Mouse (Mus musculus) embryonic facial prominence, embryonic 15.5 days (tissue): ENCODE measurements around the gene Olfr9. TPM values are rescaled to one million over a fixed set of nuclear protein-coding genes. Genes with fewer than 3 reads are reported as not detected.
"Not testable (repeated sequence)": the region's sequence is repeated elsewhere in the genome, so short reads cannot be mapped to it uniquely, and the experiment has no call there.

Experiments used
- ATAC-seq: fragments of 200-750 bp; cut with Nextera tagmentation; 2 replicates; pipeline ENCODE4 v1.8.0; 2017; ENCODE audit warnings: low read depth, moderate TSS enrichment; ENCODE audit not compliant: insufficient number of reproducible peaks, low FRiP score, low TSS enrichment
- H3K27ac ChIP-seq: fragments of 300-500 bp; sonication (generic); replicated peaks from 2 replicates; pipeline ENCODE4 v1.5.1; 2015; ENCODE audit warnings: mild to moderate bottlenecking, inconsistent platforms
- H3K27me3 ChIP-seq: fragments of 300-500 bp; sonication (generic); 2 replicates; pipeline ENCODE4 v1.6.1; 2015; ENCODE audit warnings: inconsistent platforms
- H3K36me3 ChIP-seq: fragments of 300-500 bp; sonication (generic); 2 replicates; pipeline ENCODE4 v1.6.1; 2015; ENCODE audit warnings: mild to moderate bottlenecking, inconsistent platforms
- H3K4me1 ChIP-seq: fragments of 300-500 bp; sonication (generic); 2 replicates; pipeline ENCODE4 v1.6.1; 2015; ENCODE audit warnings: inconsistent platforms
- H3K4me2 ChIP-seq: fragments of 300-500 bp; sonication (generic); replicated peaks from 2 replicates; pipeline ENCODE4 v1.6.1; 2015; ENCODE audit warnings: mild to moderate bottlenecking, inconsistent platforms
- H3K4me3 ChIP-seq: fragments of 300-500 bp; sonication (generic); replicated peaks from 2 replicates; pipeline ENCODE4 v1.5.1; 2015; ENCODE audit warnings: mild to moderate bottlenecking, inconsistent platforms
- H3K9ac ChIP-seq: fragments of 300-500 bp; sonication (generic); 2 replicates; pipeline ENCODE4 v1.6.1; 2015; ENCODE audit warnings: inconsistent platforms
- H3K9me3 ChIP-seq: fragments of 300-500 bp; sonication (generic); replicated peaks from 2 replicates; pipeline ENCODE4 v1.6.1; 2016; ENCODE audit warnings: inconsistent platforms
- WGBS: fragments of 180-500 bp; shearing (Covaris S2); methylation state at CpG from one replicate; pipeline ENCODE4 v1.1.7; 2015; 5-methylcytosine and 5-hydroxymethylcytosine counted together
- polyA plus RNA-seq: library from polyadenylated mRNA; unstranded; fragments of >200 nt; fragmentation: Nextera tagmentation; extraction: Ambion mirVana; gene quantifications from 2 replicates; pipeline ENCODE4 v1.2.1, GENCODE M21; 2015

Gene Olfr9
- polyA plus RNA-seq, 1 experiment from 2014 or later = not detected

- H3K27me3 ChIP-seq = no peaks in the 10 kb centered on the region
- H3K9ac ChIP-seq = no peak overlapping the region
- no peak overlapping the region for H3K4me2 ChIP-seq
- no peak for ATAC-seq
- H3K36me3 ChIP-seq = no peaks in the 10 kb centered on the region
- H3K9me3 ChIP-seq = no peaks in the 10 kb centered on the region
- H3K4me1 ChIP-seq = no peaks in the 10 kb centered on the region
- no peak overlapping the region for H3K4me3 ChIP-seq
- H3K27ac ChIP-seq = no peak overlapping the region
- 50% methylated on average over 1 of the region's 1 CpGs for WGBS
Observed at GRCm38 (mm10) chr10:128970740-128971250, 18.4 kb upstream of the Olfr9 start.

GRCm38 (mm10) chr10:128972841-128973240 is 16.4 kb upstream of the Olfr9 start:
- Histone ChIP-seq H3K27ac (no peak overlapping the region), H3K4me2 (no peak overlapping the region), H3K27me3 (no peaks in the 10 kb centered on the region), H3K4me3 (no peak overlapping the region), H3K9me3 (no peaks in the 10 kb centered on the region), H3K36me3 (no peaks in the 10 kb centered on the region), H3K9ac (no peak overlapping the region), H3K4me1 (no peaks in the 10 kb centered on the region)
- WGBS = 76% methylated on average over 4 of the region's 4 CpGs
- ATAC-seq = no peak

GRCm38 (mm10) chr10:128976395-128976794 is 12.8 kb upstream of the Olfr9 start:
- Histone ChIP-seq H3K27me3 (no peaks in the 10 kb centered on the region), H3K4me3 (no peak overlapping the region), H3K4me1 (no peaks in the 10 kb centered on the region), H3K9ac (no peak overlapping the region), H3K27ac (no peak overlapping the region), H3K36me3 (no peaks in the 10 kb centered on the region), H3K4me2 (no peak overlapping the region), H3K9me3 (no peaks in the 10 kb centered on the region)
- ATAC-seq = no peak
- 69% methylated on average over 3 of the region's 3 CpGs for WGBS

GRCm38 (mm10) chr10:128977522-128978114 is 11.6 kb upstream of the Olfr9 start:
- Histone ChIP-seq H3K4me1 (no peaks in the 10 kb centered on the region), H3K27me3 (no peaks in the 10 kb centered on the region), H3K36me3 (no peaks in the 10 kb centered on the region), H3K9me3 (no peaks in the 10 kb centered on the region), H3K4me3 (no peak overlapping the region), H3K9ac (no peak overlapping the region), H3K4me2 (no peak overlapping the region), H3K27ac (no peak overlapping the region)
- ATAC-seq = 0 out of 2 replicates have a peak, but pooled peaks have one; percentile 11
- WGBS = 15% methylated on average over 9 of the region's 9 CpGs

GRCm38 (mm10) chr10:128980644-128981365 is 8.4 kb upstream of the Olfr9 start:
- no peaks in the 10 kb centered on the region for H3K36me3 ChIP-seq
- H3K27ac ChIP-seq = no peak overlapping the region
- no peak for ATAC-seq
- no peaks in the 10 kb centered on the region for H3K4me1 ChIP-seq
- no peak overlapping the region for H3K9ac ChIP-seq
- H3K9me3 ChIP-seq = no peaks in the 10 kb centered on the region
- no peaks in the 10 kb centered on the region for H3K27me3 ChIP-seq
- WGBS = 55% methylated on average over 3 of the region's 3 CpGs
- no peak overlapping the region for H3K4me3 ChIP-seq
- H3K4me2 ChIP-seq = no peak overlapping the region

GRCm38 (mm10) chr10:128990129-128990850 is 1.1 kb downstream of the Olfr9 start:
- not testable (repeated sequence) for H3K9ac ChIP-seq, H3K9me3 ChIP-seq, H3K27ac ChIP-seq, H3K4me3 ChIP-seq, H3K27me3 ChIP-seq, H3K4me2 ChIP-seq, H3K4me1 ChIP-seq, H3K36me3 ChIP-seq
- ATAC-seq = 0 out of 2 replicates have a peak, but pooled peaks have one; percentile 19
- WGBS = 61% methylated on average over 7 of the region's 10 CpGs

- no peaks in the 10 kb centered on the region for H3K4me1 ChIP-seq
Observed at GRCm38 (mm10) chr10:128990994-128991393, 1.8 kb downstream of the Olfr9 start.

GRCm38 (mm10) chr10:128995796-128996195 is 6.6 kb downstream of the Olfr9 start:
- H3K27ac ChIP-seq = no peak overlapping the region
- no peak overlapping the region for H3K4me3 ChIP-seq
- no peak overlapping the region for H3K4me2 ChIP-seq
- no peaks in the 10 kb centered on the region for H3K27me3 ChIP-seq
- ATAC-seq = no peak
- no peaks in the 10 kb centered on the region for H3K36me3 ChIP-seq
- no peaks in the 10 kb centered on the region for H3K9me3 ChIP-seq
- no peak overlapping the region for H3K9ac ChIP-seq
- whole genome bisulfite sequencing = 73% methylated on average over 1 of the region's 1 CpGs
- no peaks in the 10 kb centered on the region for H3K4me1 ChIP-seq

More at GRCm38 (mm10) chr10:128990994-128991393, 1.8 kb downstream of the Olfr9 start:
- Histone ChIP-seq H3K27ac (no peak overlapping the region), H3K36me3 (no peaks in the 10 kb centered on the region), H3K9me3 (no peaks in the 10 kb centered on the region), H3K4me2 (no peak overlapping the region), H3K9ac (no peak overlapping the region), H3K4me3 (no peak overlapping the region), H3K27me3 (no peaks in the 10 kb centered on the region)
- no peak for ATAC-seq

- no peak for ATAC-seq
- 66% methylated on average over 4 of the region's 4 CpGs for WGBS
- H3K27ac ChIP-seq = no peak overlapping the region
- H3K9me3 ChIP-seq = no peaks in the 10 kb centered on the region
- H3K4me1 ChIP-seq = no peaks in the 10 kb centered on the region
- no peak overlapping the region for H3K4me3 ChIP-seq
- no peaks in the 10 kb centered on the region for H3K27me3 ChIP-seq
- no peaks in the 10 kb centered on the region for H3K36me3 ChIP-seq
- H3K9ac ChIP-seq = no peak overlapping the region
- H3K4me2 ChIP-seq = no peak overlapping the region
Observed at GRCm38 (mm10) chr10:128996523-128997040, 7.4 kb downstream of the Olfr9 start.

GRCm38 (mm10) chr10:129004032-129004920 is 15.0 kb downstream of the Olfr9 start:
- no peak overlapping the region for H3K27ac ChIP-seq
- 82% methylated on average over 14 of the region's 14 CpGs for WGBS
- H3K27me3 ChIP-seq = no peaks in the 10 kb centered on the region
- no peak overlapping the region for H3K4me3 ChIP-seq
- no peaks in the 10 kb centered on the region for H3K36me3 ChIP-seq
- no peak overlapping the region for H3K4me2 ChIP-seq
- H3K4me1 ChIP-seq = no peaks in the 10 kb centered on the region
- H3K9ac ChIP-seq = no peak overlapping the region
- H3K9me3 ChIP-seq = no peaks in the 10 kb centered on the region
- no peak for ATAC-seq
